Mouse (Mus musculus): Measurements from ENCODE around the gene Ubald2.

The Ubald2 gene

DNA sequence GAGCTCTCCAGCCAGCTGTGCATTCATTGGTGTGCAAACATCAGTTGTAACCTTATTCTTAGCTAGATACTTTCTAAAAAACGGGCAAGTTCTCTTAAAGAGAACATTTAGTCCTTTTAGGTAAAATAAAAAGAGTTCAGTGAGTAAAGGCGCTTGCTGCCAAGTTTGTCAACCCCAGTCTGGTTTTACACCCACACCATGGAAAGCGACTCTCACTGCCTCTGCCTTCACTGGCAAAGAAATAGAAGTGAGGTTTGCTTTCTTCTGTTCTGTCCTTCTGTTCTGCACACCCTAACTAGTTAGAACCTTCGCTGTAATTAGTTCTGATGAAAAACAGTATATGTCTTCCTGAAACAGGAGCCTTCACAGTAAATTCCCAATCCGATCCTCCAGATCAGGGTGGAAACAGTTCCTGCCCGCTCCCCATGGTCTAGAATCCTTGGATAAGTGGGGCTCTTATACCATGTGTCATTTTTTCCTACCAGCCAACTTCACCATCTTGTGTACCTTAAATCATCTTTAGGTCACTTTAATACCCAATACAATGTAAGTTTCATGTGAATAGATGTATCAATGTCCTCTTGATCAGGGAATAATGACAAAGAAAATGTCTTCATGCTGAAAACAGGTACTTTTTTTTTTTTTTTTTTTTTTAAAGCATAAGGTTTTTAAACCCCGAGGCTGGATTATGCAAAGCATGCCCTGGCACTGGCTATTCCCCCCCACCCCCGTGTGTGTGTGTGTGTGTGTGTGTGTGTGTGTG lies 1.1 kb upstream of the Ubald2 start:
- DNase-seq (ENCODE audit: low read depth in 2 of 2, low spot score in 2 of 2): no peak

- peak; percentile 52 for DNase-seq (ENCODE audit: low read depth in 2 of 2, low spot score in 2 of 2)
Observed at GRCm38 (mm10) chr11:116434287-116434966, 533 bp downstream of the Ubald2 start.

DNA sequence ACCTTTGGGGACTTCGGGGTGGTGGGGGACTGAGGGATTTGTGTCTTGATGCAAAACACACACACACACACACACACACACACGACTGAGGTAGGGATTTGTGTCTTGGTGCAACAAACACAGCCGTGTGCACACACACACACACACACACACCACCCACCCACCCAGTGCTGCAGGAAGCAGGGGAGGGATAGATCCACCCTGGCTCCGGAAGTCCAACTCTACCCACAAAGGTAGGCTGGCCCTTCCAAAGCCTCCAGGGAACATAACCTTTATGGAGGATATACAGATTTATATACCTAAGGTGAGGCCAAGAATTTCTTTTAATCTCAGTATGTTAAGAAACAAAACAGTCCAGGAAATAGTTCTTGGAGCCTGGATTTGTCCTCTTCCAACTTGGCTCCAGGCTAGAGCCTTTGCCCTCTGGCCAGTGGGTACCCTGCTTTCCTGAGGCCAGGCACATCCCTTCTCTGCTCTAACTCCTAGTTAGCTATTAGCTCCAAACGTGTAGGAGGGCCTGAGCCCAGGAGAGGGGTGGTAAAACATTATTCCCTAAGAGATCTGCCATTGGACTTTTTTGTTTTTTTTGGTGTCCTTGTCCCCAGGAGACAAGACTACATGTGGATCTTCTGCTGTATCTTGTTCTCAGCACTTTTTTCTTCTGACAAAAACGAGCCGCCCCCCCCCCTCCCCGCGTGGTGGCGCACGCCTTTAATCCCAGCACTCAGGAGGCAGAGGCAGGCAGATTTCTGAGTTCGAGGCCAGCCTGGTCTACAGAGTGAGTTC lies 1.3 kb downstream of the Ubald2 start:
- no peak for DNase-seq (ENCODE audit: low read depth in 2 of 2, low spot score in 2 of 2)

- DNase-seq (ENCODE audit: low read depth in 2 of 2, low spot score in 2 of 2): no peak
Observed at GRCm38 (mm10) chr11:116435992-116436724, 2.3 kb downstream of the Ubald2 start.

- no peak for DNase-seq (ENCODE audit: low read depth in 2 of 2, low spot score in 2 of 2)
Observed at GRCm38 (mm10) chr11:116436725-116437331, 2.9 kb downstream of the Ubald2 start.

DNA sequence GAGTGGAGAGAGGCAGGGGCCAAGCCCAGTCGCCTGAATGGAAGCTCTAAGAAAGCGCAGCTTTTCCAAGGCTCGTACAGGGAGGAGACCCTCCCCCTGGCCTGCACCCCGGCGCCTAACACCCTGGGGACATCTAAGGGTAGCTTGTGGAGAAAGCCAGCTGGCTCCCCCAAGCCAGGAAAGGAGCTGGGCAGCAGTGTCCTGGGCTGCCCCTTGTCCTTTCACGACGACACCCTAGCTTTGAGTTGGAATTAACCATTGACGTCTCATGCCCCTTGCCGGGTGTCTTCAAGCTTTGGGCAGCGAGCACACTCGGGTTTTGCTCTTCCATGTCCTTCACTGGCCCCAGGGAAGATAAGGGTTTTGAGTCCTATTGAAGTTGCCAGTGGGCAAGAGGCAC lies 3.6 kb downstream of the Ubald2 start:
- no peak for DNase-seq (ENCODE audit: low read depth in 2 of 2, low spot score in 2 of 2)

GRCm38 (mm10) chr11:116439269-116440240 lies 5.7 kb downstream of the Ubald2 start:
- peak in 1 of 2 experiments; percentile 39 for DNase-seq (ENCODE audit: low read depth in 2 of 2, low spot score in 2 of 2)

GRCm38 (mm10) chr11:116440408-116441068 lies 6.6 kb downstream of the Ubald2 start:
- DNase-seq (ENCODE audit: low read depth in 2 of 2, low spot score in 2 of 2): no peak

DNA sequence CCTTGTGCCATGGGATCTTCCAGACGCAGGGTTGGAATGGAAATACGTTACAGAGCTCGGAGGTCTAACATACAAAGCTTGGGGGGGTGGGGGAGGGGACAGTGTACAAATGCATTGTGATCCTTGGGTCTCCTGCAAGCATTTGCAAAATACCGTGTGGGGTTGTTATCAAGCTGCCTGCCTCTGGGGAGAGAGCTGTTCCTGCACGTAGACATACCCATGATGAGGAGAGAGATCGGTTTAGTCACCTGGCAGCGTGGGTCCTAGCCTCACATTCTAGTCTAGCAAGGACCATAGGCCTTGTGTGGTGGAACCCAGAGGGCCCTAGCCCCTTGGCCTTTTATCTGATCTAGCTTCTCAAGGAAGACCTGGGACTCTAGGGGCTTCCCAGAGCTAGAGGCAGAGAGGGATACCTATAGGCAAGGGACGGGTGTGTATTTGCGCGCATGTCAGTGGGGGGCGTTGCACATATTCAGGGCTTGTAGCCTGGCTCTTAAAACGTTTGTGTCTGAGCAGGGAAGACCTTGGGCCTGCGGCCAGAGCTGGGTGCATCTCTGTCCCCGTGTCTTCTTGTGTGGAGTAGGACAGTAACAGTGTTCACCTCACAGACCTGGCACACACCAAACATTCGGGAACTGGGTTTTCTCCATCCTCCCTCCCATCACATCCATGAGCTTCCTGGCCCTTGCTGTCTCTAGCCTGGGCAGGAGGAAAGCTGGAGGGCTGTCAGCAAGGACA lies 8.4 kb downstream of the Ubald2 start:
- DNase-seq (ENCODE audit: low read depth in 2 of 2, low spot score in 2 of 2): no peak

- no peak for DNase-seq (ENCODE audit: low read depth in 2 of 2, low spot score in 2 of 2)
Observed at GRCm38 (mm10) chr11:116442867-116443177, 8.9 kb downstream of the Ubald2 start.

DNA sequence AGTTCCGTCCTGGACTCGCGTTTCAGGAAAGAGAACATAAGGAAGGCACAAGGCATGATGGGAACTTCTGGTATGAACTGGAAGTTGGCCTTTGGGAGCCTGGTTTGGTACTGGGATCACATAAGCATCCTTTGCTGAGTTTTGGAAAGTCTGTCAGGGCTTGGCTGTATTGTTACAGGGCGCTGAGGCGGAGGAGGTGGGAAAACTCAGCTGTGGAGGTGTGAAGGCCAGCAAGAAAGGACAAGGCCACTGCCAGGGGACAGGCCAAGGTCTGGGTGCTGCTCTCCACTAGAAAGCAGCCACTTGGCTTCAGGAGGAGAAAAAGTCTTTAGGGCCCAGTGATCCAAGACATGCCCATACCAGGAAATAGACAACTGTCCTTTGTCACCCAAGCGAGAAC lies 9.4 kb downstream of the Ubald2 start:
- DNase-seq (ENCODE audit: low read depth in 2 of 2, low spot score in 2 of 2): no peak

DNA sequence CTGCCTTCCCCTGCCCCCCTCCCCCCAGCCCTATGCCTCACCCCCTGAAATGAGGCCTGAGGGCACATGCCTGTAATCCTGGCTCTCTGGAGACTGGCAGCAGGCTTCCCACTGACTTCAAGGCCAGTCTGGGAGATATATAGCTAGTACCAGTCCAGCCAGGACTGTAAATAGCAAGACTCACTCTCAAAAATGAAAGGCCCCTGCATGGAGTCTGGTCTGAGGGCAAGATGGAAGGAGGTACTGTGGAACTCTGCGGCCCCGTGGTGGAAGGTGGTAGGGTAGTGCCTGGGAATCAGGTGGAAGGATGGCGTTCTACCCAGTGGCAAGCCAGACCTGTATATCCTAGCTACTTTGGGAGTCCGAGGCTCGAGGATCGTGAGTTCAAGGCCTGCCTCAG lies 10.0 kb downstream of the Ubald2 start:
- DNase-seq (ENCODE audit: low read depth in 2 of 2, low spot score in 2 of 2): no peak

DNA sequence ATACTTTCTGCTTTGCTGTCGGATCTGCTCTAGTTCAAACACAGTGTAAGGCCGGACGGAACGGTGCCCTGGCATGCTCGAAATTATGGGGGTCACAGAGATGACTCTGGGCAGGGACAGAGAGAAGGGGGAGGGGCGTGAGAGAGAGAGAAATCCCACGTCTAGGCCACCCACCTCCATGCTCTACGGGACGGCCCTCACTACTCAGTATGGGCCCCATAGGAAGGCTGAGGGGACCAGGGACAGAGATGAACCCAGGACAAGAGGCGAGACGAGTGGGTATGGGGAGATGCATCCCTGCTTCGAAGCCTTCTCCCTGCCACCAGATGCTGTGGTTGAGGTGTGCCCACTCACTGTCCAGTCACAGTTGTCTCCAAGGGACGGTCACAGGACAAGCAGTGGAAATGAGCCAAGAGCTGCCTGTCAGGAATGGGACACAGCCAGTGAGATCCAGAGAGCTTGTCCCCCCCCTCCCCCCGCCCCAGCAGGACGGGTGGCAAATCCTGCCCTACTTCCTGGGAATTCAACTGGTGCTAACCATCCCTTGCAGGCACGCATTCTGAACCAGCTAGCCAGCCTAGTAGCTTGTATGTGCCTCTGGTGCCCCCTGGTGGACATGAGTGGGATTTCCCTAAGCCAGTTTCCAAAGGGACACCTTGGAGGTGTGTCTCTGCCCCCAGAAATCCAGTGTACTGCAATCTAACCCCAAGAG lies 11.9 kb downstream of the Ubald2 start:
- DNase-seq (ENCODE audit: low read depth in 2 of 2, low spot score in 2 of 2): peak; percentile 96 to 97

DNA sequence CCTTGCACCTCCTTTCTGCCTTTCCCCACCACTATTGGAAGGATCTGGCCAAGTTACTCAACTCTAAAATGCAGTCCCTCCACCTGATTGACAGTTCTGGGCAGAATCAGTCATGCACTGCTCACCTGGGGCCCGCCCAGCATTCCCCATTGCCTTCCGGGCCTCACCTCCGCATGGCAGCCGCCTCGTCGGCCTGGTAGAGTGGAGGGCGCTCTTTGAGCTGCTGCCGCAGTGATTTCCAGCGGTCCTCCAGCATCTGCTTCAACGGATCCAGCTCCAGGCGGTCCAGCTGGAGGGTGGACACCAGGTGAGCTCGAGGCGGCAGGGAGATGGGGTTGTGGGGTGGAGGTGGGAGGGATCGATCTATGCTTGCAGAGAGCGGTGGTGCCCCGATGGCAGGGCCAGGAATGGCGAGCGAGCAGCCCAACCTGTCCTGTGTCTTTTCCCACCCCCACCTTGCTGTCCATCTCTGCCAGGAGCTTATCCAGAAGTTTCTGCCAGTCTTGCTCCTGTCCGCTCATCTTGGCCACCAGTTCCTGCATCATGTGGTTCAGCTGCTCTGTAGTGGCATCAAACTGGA lies 12.5 kb downstream of the Ubald2 start:
- no peak for DNase-seq (ENCODE audit: low read depth in 2 of 2, low spot score in 2 of 2)

DNA sequence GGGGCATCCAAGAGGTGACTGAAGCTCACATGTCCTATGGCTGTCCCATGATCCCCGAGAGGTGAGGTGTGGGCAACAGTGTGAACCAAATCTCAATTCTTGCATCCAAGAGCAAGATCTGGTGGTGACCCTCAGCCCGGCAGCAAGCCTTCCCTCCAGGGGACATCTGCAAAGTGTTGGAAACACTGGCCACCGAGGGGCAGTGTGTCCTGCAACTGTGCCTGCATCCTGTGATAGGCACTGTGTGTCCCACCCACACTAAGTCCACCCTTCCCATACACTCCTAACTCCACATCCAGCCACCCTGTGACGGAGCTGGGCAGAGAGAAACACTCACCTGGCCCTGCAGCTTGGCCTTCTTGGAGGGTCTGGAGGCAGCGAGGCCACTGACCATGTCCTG lies 13.9 kb downstream of the Ubald2 start:
- DNase-seq (ENCODE audit: low read depth in 2 of 2, low spot score in 2 of 2): no peak

GRCm38 (mm10) chr11:116449341-116449740 lies 15.4 kb downstream of the Ubald2 start:
- DNase-seq (ENCODE audit: low read depth in 2 of 2, low spot score in 2 of 2): no peak

DNA sequence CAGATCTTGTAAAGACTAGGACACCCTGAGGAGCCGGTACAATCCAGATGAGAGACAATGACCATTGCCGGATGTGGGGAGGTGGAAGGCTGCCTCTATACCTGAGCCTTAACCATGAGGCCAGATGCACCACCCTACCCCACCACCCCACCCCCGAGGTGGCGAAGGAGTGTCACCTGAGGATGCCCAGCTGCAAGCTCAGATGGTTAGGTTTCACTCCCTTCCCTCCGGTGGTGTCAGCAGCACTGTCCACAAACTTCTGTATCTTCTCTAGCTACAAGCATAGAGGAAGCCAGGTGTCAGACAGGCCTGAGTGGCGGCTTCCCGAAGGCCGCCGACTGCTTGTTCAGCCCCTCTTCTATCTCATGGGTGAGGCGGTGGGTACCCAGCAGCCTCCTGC lies 20.0 kb downstream of the Ubald2 start:
- no peak for DNase-seq (ENCODE audit: low read depth in 2 of 2, low spot score in 2 of 2)

DNA sequence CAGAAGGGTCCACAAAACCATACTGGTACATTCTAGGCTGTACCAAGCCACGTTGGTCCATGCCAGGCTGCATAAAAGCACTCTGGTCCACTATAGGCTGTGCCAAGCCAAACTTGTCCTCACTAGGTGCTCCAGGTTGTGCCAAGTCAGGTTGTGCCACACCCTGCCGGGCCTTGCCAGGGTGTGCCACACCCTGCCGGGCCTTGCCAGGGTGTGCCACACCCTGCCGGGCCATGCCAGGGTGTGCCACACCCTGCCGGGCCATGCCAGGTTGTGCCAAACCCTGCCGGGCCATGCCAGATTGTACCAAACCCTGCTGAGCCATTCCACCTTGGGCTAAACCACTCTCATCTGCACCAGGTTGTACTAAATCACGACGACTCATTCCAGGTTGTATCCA lies 22.3 kb downstream of the Ubald2 start:
- no peak for DNase-seq (ENCODE audit: low read depth in 2 of 2, low spot score in 2 of 2)

Measured in CD8-positive naive resting alpha-beta T cell, adult 2 months (primary cell).